Mouse (Mus musculus) CH12.LX (cell line): ENCODE results near the gene Sema6d. TPM values are rescaled to one million over a fixed set of nuclear protein-coding genes. Genes with fewer than 3 reads are reported as not detected.

ENCODE experiments used
- DNase-seq: peaks from one replicate; pipeline ENCODE4 v3.0.0-alpha.2; 2013; ENCODE audit errors: extremely low read depth
- H3K27ac ChIP-seq: 2 replicates; pipeline ENCODE4 v1.5.1; 2012; ENCODE audit warnings: low read depth, mild to moderate bottlenecking, control low read depth, moderate library complexity; ENCODE audit not compliant: insufficient read depth
- H3K27me3 ChIP-seq: replicated peaks from 2 replicates; pipeline ENCODE3; 2012; ENCODE audit warnings: inconsistent platforms
- H3K36me3 ChIP-seq, 2 experiments: replicated peaks in 1 of 2; 2 replicates each; pipeline versions ENCODE3 to v1.6.1; 2012; ENCODE audit warnings: inconsistent platforms in 1 of 2, low read length in 1 of 2, mild to moderate bottlenecking in 1 of 2, mixed read lengths in 1 of 2, moderate library complexity in 1 of 2; ENCODE audit not compliant: control insufficient read depth in 1 of 2, insufficient read depth in 1 of 2
- H3K4me1 ChIP-seq, 2 experiments: 2 replicates each; pipeline ENCODE4 v1.6.1; 2012; ENCODE audit warnings: inconsistent platforms in 1 of 2, moderate library complexity in 1 of 2; ENCODE audit not compliant: insufficient read depth in 2 of 2, control insufficient read depth in 1 of 2
- H3K4me2 ChIP-seq: 2 replicates; pipeline ENCODE4 v1.6.1; 2012; ENCODE audit warnings: low read depth, mild to moderate bottlenecking, control low read depth; ENCODE audit not compliant: poor library complexity, insufficient read depth, severe bottlenecking
- H3K4me3 ChIP-seq, 3 experiments: fragments of 150-350 bp in 1 of 3; sonication (generic) in 1 of 3; replicated peaks in 1 of 3; 2 replicates each; pipeline versions ENCODE3 to v1.5.1; 2011 to 2012; ENCODE audit warnings: low read depth in 2 of 3, low read length in 2 of 3, mild to moderate bottlenecking in 2 of 3, moderate library complexity in 2 of 3, control low read depth in 1 of 3, improper control_type of control experiment in 1 of 3, inconsistent platforms in 1 of 3, mixed read lengths in 1 of 3; ENCODE audit not compliant: poor library complexity in 1 of 3
- H3K79me2 ChIP-seq: replicated peaks from 2 replicates; pipeline ENCODE4 v1.6.1; 2012; ENCODE audit warnings: mild to moderate bottlenecking, moderate library complexity; ENCODE audit not compliant: control insufficient read depth, poor library complexity, insufficient read depth, severe bottlenecking; ENCODE audit errors: extremely low read depth
- H3K9ac ChIP-seq: 2 replicates; pipeline ENCODE4 v1.6.1; 2012; ENCODE audit warnings: low read depth, mild to moderate bottlenecking, control low read depth, moderate library complexity; ENCODE audit not compliant: insufficient read depth
- H3K9me3 ChIP-seq: replicated peaks from 2 replicates; pipeline ENCODE3; 2012; ENCODE audit warnings: low read length, inconsistent platforms, mixed read lengths
- CHD2 ChIP-seq: IDR thresholded peaks from 2 replicates; pipeline ENCODE4 v1.6.1; 2011; ENCODE audit warnings: low read length, improper control_type of control experiment
- E2F4 ChIP-seq: IDR thresholded peaks from 2 replicates; pipeline ENCODE4 v1.6.1; 2011; ENCODE audit warnings: low read depth, low read length, improper control_type of control experiment; ENCODE audit not compliant: insufficient replicate concordance
- ELF1 ChIP-seq: IDR thresholded peaks from 2 replicates; pipeline ENCODE4 v1.6.1; 2014; ENCODE audit warnings: low read depth, mild to moderate bottlenecking, inconsistent platforms, low read length, improper control_type of control experiment
- IRF4 ChIP-seq: IDR thresholded peaks from 2 replicates; pipeline ENCODE4 v1.6.1; 2014; ENCODE audit warnings: low read depth, mild to moderate bottlenecking, inconsistent platforms, low read length, improper control_type of control experiment
- JUN ChIP-seq: IDR thresholded peaks from 2 replicates; pipeline ENCODE4 v1.6.1; 2011; ENCODE audit warnings: low read depth, mild to moderate bottlenecking, low read length, improper control_type of control experiment, moderate library complexity; ENCODE audit not compliant: insufficient read depth
- JUND ChIP-seq: conservative IDR thresholded peaks from 2 replicates; pipeline ENCODE4 v1.6.1; 2011; ENCODE audit warnings: low read depth, low read length, improper control_type of control experiment
- KAT2A ChIP-seq: IDR thresholded peaks from 2 replicates; pipeline ENCODE4 v1.6.1; 2012; ENCODE audit warnings: low read length, improper control_type of control experiment, inconsistent platforms; ENCODE audit not compliant: insufficient replicate concordance
- MAFK ChIP-seq: IDR thresholded peaks from 2 replicates; pipeline ENCODE4 v1.6.1; 2011; ENCODE audit warnings: low read length, improper control_type of control experiment; ENCODE audit not compliant: insufficient replicate concordance
- MAX ChIP-seq: IDR thresholded peaks from 2 replicates; pipeline ENCODE4 v1.6.1; 2011; ENCODE audit warnings: low read length, improper control_type of control experiment
- MAZ ChIP-seq: IDR thresholded peaks from 2 replicates; pipeline ENCODE4 v1.6.1; 2012; ENCODE audit warnings: low read depth, mild to moderate bottlenecking, inconsistent platforms, low read length, improper control_type of control experiment, moderate library complexity
- MEF2A ChIP-seq: IDR thresholded peaks from 2 replicates; pipeline ENCODE4 v1.6.1; 2014; ENCODE audit warnings: low read depth, mild to moderate bottlenecking, inconsistent platforms, low read length, improper control_type of control experiment, borderline replicate concordance
- MYC ChIP-seq: IDR thresholded peaks from 2 replicates; pipeline ENCODE4 v1.6.1; 2011; ENCODE audit warnings: low read depth, mild to moderate bottlenecking, improper control_type of control experiment, low read length
- NRF1 ChIP-seq: IDR thresholded peaks from 2 replicates; pipeline ENCODE4 v1.6.1; 2014; ENCODE audit warnings: low read depth, mild to moderate bottlenecking, inconsistent platforms, low read length, improper control_type of control experiment, moderate library complexity
- POLR2A ChIP-seq: IDR thresholded peaks from 2 replicates; pipeline ENCODE4 v1.6.1; 2011; ENCODE audit warnings: low read depth, mild to moderate bottlenecking, improper control_type of control experiment, low read length
- RCOR1 ChIP-seq: conservative IDR thresholded peaks from 2 replicates; pipeline ENCODE4 v1.6.1; 2012; ENCODE audit warnings: low read depth, mild to moderate bottlenecking, inconsistent platforms, low read length, improper control_type of control experiment
- TBP ChIP-seq: conservative IDR thresholded peaks from 2 replicates; pipeline ENCODE4 v1.6.1; 2011; ENCODE audit warnings: low read depth, low read length, improper control_type of control experiment
- TCF12 ChIP-seq: IDR thresholded peaks from 2 replicates; pipeline ENCODE4 v1.6.1; 2014; ENCODE audit warnings: low read depth, mild to moderate bottlenecking, inconsistent platforms, low read length, improper control_type of control experiment
- UBTF ChIP-seq: IDR thresholded peaks from 2 replicates; pipeline ENCODE4 v1.6.1; 2012; ENCODE audit warnings: low read depth, mild to moderate bottlenecking, inconsistent platforms, low read length, improper control_type of control experiment, moderate library complexity
- USF1 ChIP-seq: IDR thresholded peaks from 2 replicates; pipeline ENCODE4 v1.6.1; 2014; ENCODE audit warnings: low read depth, mild to moderate bottlenecking, inconsistent platforms, low read length, improper control_type of control experiment
- ZKSCAN1 ChIP-seq: IDR thresholded peaks from 2 replicates; pipeline ENCODE4 v1.6.1; 2012; ENCODE audit warnings: low read depth, inconsistent platforms, low read length, improper control_type of control experiment, borderline replicate concordance
- ZNF384 ChIP-seq: IDR thresholded peaks from 2 replicates; pipeline ENCODE4 v1.6.1; 2012; ENCODE audit warnings: low read depth, low read length, improper control_type of control experiment, inconsistent platforms
- dilution Hi-C: fragments of 300-500 bp; cut with MboI; formaldehyde crosslinking; loops from 2 replicates; pipeline ENCODE4 v1.14.3; 2020; ENCODE audit warnings: low sequenced_read_pairs; ENCODE audit not compliant: extremely low pct_unique_long_range_greater_than_20kb, extremely low pct_ligation_motif_present
- in situ Hi-C: fragments of 300-500 bp; cut with MboI; formaldehyde crosslinking; loops from 3 replicates; pipeline ENCODE4 v1.14.3; 2019; ENCODE audit warnings: low sequenced_read_pairs, low pct_ligation_motif_present, low pct_unique_long_range_greater_than_20kb, mixed read lengths
- polyA plus RNA-seq: library from polyadenylated mRNA; unstranded; fragments of >175 nt; gene quantifications from 2 replicates; pipeline ENCODE4 v1.2.1, GENCODE M21; 2012; ENCODE audit warnings: low read depth; ENCODE audit not compliant: insufficient read length
- total RNA-seq, 2 experiments: library from RNA; depleted of rRNA; stranded (reverse); fragments of 300-350 nt in 1 of 2; fragments of >200 nt in 1 of 2; gene quantifications; 2 replicates each; pipeline ENCODE4 v1.2.3; 2012 to 2014

The Sema6d gene
- total and polyA plus RNA-seq, 3 experiments, result not detected

- no peak overlapping the region for H3K27ac ChIP-seq
- H3K9me3 ChIP-seq, result peaks cover 56% of the 10 kb centered on the region
- H3K27me3 ChIP-seq, result no peaks in the 10 kb centered on the region
- in situ Hi-C loops, result no loop called here
- DNase-seq, result no peak
- H3K36me3 ChIP-seq, result no peaks in the 10 kb centered on the region
- no peak overlapping the region for H3K4me2 ChIP-seq
- no peak overlapping the region for H3K4me3 ChIP-seq
- TF ChIP-seq NRF1 (no peak), POLR2A (no peak), MAZ (no peak), TCF12 (no peak), TBP (no peak), CHD2 (no peak), IRF4 (no peak), MYC (no peak), JUN (no peak), USF1 (no peak), E2F4 (no peak), MAX (no peak), MEF2A (no peak), ELF1 (no peak)
- dilution Hi-C loops, result no loop called here
- no peak overlapping the region for H3K9ac ChIP-seq
- H3K4me1 ChIP-seq, result no peaks in the 10 kb centered on the region
- H3K79me2 ChIP-seq, result no peaks in the 10 kb centered on the region
Observed at GRCm38 (mm10) chr2:124397304-124397703, 307.5 kb downstream of the Sema6d start.

- dilution Hi-C loops, result no loop called here
- H3K4me1 ChIP-seq, result no peaks in the 10 kb centered on the region
- no peaks in the 10 kb centered on the region for H3K36me3 ChIP-seq
Observed at GRCm38 (mm10) chr2:124399611-124400010, 309.8 kb downstream of the Sema6d start.

More at GRCm38 (mm10) chr2:124399611-124400010, 309.8 kb downstream of the Sema6d start:
- Histone ChIP-seq H3K9ac (no peak overlapping the region), H3K4me3 (no peak overlapping the region)
- no peak for DNase-seq
- in situ Hi-C loops, result no loop called here
- TF ChIP-seq NRF1 (no peak), MAFK (no peak), RCOR1 (no peak), MEF2A (no peak), POLR2A (no peak), ELF1 (no peak), UBTF (no peak), USF1 (no peak), ZKSCAN1 (no peak), MAZ (no peak), KAT2A (no peak), ZNF384 (no peak), JUND (no peak)
- TF ChIP-seq, all 38 proteins: peak for 0
- H3K4me2 ChIP-seq, result no peak overlapping the region
- H3K9me3 ChIP-seq, result peaks cover 66% of the 10 kb centered on the region
- H3K27me3 ChIP-seq, result no peaks in the 10 kb centered on the region
- H3K79me2 ChIP-seq, result no peaks in the 10 kb centered on the region
- no peak overlapping the region for H3K27ac ChIP-seq
